Mouse (Mus musculus) midbrain, embryonic 11.5 days (tissue): ENCODE measurements around the gene Wdr92. TPM values are rescaled to one million over a fixed set of nuclear protein-coding genes. Genes with fewer than 3 reads are reported as not detected.

Experiments
- ATAC-seq: fragments of 200-750 bp; cut with Nextera tagmentation; 2 replicates; pipeline ENCODE4 v1.8.0; 2017; ENCODE audit warnings: moderate TSS enrichment, moderate library complexity; ENCODE audit not compliant: low FRiP score
- DNase-seq: peaks from one replicate; pipeline ENCODE4 v3.0.0; 2015; ENCODE audit warnings: low spot score; ENCODE audit errors: missing footprints
- H3K27ac ChIP-seq: fragments of 300-500 bp; sonication (generic); 2 replicates; pipeline ENCODE4 v1.5.1; 2014; ENCODE audit warnings: low read depth, low read length
- H3K27me3 ChIP-seq: fragments of 300-500 bp; sonication (generic); 2 replicates; pipeline ENCODE4 v1.6.1; 2014; ENCODE audit warnings: mild to moderate bottlenecking, low read length, moderate library complexity, mixed read lengths; ENCODE audit not compliant: control insufficient read depth, insufficient read depth
- H3K36me3 ChIP-seq: fragments of 300-500 bp; sonication (generic); 2 replicates; pipeline ENCODE4 v1.6.1; 2014; ENCODE audit warnings: mild to moderate bottlenecking, low read length, moderate library complexity, mixed read lengths; ENCODE audit not compliant: control insufficient read depth, insufficient read depth
- H3K4me1 ChIP-seq: fragments of 300-500 bp; sonication (generic); 2 replicates; pipeline ENCODE4 v1.6.1; 2014; ENCODE audit warnings: low read length; ENCODE audit not compliant: control insufficient read depth, insufficient read depth
- H3K4me2 ChIP-seq: fragments of 300-500 bp; sonication (generic); 2 replicates; pipeline ENCODE4 v1.6.1; 2014; ENCODE audit warnings: mild to moderate bottlenecking, moderate library complexity
- H3K4me3 ChIP-seq: fragments of 300-500 bp; sonication (generic); 2 replicates; pipeline ENCODE4 v1.5.1; 2014; ENCODE audit warnings: low read depth, low read length
- H3K9ac ChIP-seq: fragments of 300-500 bp; sonication (generic); 2 replicates; pipeline ENCODE4 v1.6.1; 2014; ENCODE audit warnings: low read length
- H3K9me3 ChIP-seq: fragments of 300-500 bp; sonication (generic); 2 replicates; pipeline ENCODE4 v1.6.1; 2016; ENCODE audit warnings: low read length; ENCODE audit not compliant: control insufficient read depth
- WGBS: fragments of 180-500 bp; shearing (Covaris S2); extraction: QIAGEN DNeasy Blood & Tissue Kit; methylation state at CpG from one replicate; pipeline ENCODE4 v1.1.7; 2014; 5-methylcytosine and 5-hydroxymethylcytosine counted together
- polyA plus RNA-seq: library from polyadenylated mRNA; unstranded; fragments of >200 nt; fragmentation: Nextera tagmentation; extraction: Ambion mirVana; gene quantifications from 2 replicates; pipeline ENCODE4 v1.2.1, GENCODE M21; 2014

The Wdr92 gene
- polyA plus RNA-seq, 1 experiment from 2014 or later = 33.0 TPM

DNA sequence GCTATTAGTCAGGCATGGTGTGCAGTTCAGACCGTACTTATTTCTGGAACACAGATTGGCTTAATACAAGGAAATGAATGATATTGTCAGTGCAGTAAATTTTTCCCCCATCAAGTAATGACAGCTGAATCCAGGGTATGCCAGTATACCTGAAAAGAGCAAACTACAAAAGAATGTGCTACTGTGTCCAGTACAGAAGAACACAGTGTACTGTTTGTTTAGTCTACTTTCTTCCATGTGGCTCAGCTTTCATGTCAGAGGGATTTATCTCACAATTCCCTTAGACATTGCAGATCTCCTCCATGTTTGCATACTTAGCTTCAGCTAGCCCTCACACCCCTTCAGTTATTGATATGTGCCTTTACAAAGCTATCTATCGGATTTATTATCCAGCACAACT lies 12.6 kb upstream of the Wdr92 start:
- no peaks in the 10 kb centered on the region for H3K4me1 ChIP-seq
- no peak overlapping the region for H3K27ac ChIP-seq
- H3K4me2 ChIP-seq = no peak overlapping the region
- 97% methylated on average over 2 of the region's 2 CpGs for WGBS
- H3K27me3 ChIP-seq = no peaks in the 10 kb centered on the region
- no peak for DNase-seq
- no peak for ATAC-seq
- H3K9me3 ChIP-seq = no peaks in the 10 kb centered on the region
- no peaks in the 10 kb centered on the region for H3K36me3 ChIP-seq
- H3K4me3 ChIP-seq = no peak overlapping the region
- H3K9ac ChIP-seq = no peak overlapping the region

DNA sequence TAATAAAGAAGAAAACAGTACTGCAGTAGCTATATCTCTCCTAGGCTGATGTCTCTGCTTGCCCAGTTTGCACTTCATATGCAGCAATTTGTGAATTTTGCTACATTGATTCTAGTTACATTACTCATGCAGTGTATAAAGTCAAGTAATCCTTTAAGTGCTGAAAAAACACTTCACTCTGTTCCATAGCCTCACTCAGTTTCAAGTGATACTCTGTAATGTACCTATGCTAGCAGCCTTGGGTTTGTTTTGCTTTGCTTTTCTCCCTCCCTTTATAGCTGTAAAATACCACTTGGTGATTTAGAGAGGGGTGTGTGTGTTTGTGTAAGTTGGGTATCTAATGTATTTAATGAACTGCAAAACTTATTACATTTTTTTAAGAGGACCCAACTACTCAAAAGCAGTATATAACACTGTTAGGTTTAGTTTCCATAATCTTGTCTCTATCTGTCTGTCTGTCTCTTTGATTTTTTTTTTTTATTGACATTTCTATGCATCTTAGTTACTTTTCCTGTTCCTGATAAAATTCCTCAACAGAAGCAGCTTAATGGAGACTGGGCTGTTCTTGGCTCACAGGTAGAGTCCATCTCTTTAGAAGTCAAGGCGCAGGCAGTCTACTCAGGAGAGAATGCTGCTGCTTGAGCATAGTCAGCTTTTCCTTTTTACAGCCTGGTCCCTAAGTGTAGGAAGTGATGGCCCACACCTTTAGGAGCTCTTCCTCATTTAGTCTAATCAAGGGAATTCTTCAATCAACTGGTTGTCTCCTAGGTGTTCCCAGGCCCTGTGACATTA lies 10.8 kb upstream of the Wdr92 start:
- Histone ChIP-seq H3K27me3 (no peaks in the 10 kb centered on the region), H3K9me3 (no peaks in the 10 kb centered on the region), H3K4me3 (no peak overlapping the region), H3K4me1 (no peaks in the 10 kb centered on the region), H3K27ac (no peak overlapping the region), H3K36me3 (no peaks in the 10 kb centered on the region), H3K4me2 (no peak overlapping the region), H3K9ac (no peak overlapping the region)
- no peak for DNase-seq
- no peak for ATAC-seq
- WGBS = 100% methylated on average over 1 of the region's 1 CpGs

DNA sequence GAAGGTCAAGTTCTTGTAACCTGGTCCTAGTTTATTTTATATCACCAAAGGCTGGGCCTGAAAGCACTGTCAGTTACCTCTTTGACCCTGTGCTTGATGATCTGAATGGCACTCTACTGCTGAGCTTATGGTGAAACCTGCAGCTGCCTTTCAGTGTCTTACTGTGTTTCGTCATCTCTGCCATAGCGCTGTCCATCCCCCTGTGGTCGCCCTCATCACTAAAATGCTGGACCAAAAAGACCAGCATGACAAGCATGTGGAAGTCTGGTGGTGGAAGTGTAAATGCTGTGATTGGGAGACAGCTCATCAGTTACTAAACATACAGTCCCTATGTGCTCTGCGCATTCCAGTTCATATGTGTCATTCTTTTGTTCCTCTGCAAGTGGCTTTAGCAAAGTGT lies 9.6 kb upstream of the Wdr92 start:
- no peak overlapping the region for H3K27ac ChIP-seq
- H3K4me1 ChIP-seq = no peaks in the 10 kb centered on the region
- H3K36me3 ChIP-seq = no peaks in the 10 kb centered on the region
- no peak overlapping the region for H3K4me3 ChIP-seq
- WGBS = 93% methylated on average over 4 of the region's 4 CpGs
- ATAC-seq (no peak), DNase-seq (no peak)
- no peaks in the 10 kb centered on the region for H3K27me3 ChIP-seq
- H3K4me2 ChIP-seq = no peak overlapping the region
- no peaks in the 10 kb centered on the region for H3K9me3 ChIP-seq
- no peak overlapping the region for H3K9ac ChIP-seq

DNA sequence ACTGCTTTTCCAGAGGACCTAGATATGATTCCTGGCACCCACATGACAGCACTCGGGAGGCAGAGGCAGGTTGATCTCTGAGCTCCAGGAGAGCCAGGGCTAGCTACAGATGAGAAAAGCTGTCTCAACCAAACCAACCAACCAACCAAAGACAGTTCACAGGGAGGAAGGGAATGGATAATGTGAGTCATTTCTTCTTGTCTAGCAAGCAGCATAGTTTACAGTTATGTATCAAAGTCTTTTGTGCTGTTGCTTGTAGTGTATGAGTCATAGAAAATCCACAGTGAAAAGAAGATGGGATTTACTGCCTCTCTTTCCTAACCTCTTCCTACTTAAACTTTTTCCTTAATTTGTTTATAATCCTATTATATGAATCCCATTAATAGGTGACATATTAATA lies 5.3 kb upstream of the Wdr92 start:
- H3K27me3 ChIP-seq = no peaks in the 10 kb centered on the region
- 93% methylated on average over 1 of the region's 1 CpGs for WGBS
- ATAC-seq = no peak

DNA sequence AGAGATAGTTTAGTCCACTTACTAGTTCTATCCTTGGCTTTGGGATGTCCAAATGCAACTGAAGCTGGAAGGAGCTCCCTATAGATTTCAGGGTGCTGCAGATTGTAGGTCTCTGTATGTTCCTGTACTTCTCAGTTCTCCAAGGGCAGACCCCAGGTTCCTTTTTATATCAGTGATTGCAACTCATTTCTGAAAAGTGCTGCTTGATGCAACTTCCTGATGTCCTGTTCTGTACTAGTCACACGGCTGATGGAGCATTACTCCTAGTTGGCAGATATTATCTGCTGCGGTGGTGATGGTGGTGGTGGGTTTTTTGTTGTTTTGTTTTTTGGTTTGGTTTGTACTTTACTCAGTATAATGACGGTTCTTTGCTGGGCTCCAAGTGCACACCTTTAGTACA lies 1.2 kb upstream of the Wdr92 start:
- DNase-seq (no peak), ATAC-seq (no peak)
- Histone ChIP-seq H3K27ac (no peak overlapping the region), H3K9ac (no peak overlapping the region), H3K9me3 (no peaks in the 10 kb centered on the region), H3K36me3 (no peaks in the 10 kb centered on the region), H3K4me2 (no peak overlapping the region), H3K27me3 (no peaks in the 10 kb centered on the region), H3K4me1 (no peaks in the 10 kb centered on the region), H3K4me3 (no peak overlapping the region)
- WGBS = 90% methylated on average over 3 of the region's 3 CpGs

More for the DNA sequence above, 5.3 kb upstream of the Wdr92 start:
- H3K9me3 ChIP-seq = no peaks in the 10 kb centered on the region
- DNase-seq = no peak
- H3K27ac ChIP-seq = no peak overlapping the region
- no peak overlapping the region for H3K4me3 ChIP-seq
- H3K36me3 ChIP-seq = no peaks in the 10 kb centered on the region
- H3K9ac ChIP-seq = no peak overlapping the region
- no peaks in the 10 kb centered on the region for H3K4me1 ChIP-seq
- H3K4me2 ChIP-seq = no peak overlapping the region

DNA sequence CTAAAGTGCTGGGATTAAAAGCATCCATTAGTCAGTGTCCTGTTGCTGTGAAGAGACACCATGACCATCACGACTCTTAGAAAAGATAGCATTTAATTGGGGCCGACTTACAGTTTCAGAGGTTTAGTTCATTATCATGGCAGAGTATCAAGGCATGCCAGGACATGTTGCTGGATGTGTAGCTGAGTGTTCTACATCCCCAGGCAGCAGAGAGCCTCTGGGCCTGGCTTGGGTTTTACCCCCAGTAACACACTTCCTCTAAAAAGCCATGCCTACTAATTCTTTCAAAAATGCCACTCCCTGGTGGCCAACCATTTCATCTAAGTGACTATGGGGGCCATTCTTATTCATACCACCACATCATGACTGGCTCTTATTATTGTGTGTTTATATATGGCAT lies 1.3 kb downstream of the Wdr92 start:
- no peak for DNase-seq
- Histone ChIP-seq H3K4me3 (no peak overlapping the region), H3K4me2 (no peak overlapping the region), H3K36me3 (no peaks in the 10 kb centered on the region), H3K27me3 (no peaks in the 10 kb centered on the region), H3K9me3 (no peaks in the 10 kb centered on the region), H3K27ac (no peak overlapping the region), H3K4me1 (no peaks in the 10 kb centered on the region), H3K9ac (no peak overlapping the region)
- WGBS = 90% methylated on average over 2 of the region's 2 CpGs
- no peak for ATAC-seq

DNA sequence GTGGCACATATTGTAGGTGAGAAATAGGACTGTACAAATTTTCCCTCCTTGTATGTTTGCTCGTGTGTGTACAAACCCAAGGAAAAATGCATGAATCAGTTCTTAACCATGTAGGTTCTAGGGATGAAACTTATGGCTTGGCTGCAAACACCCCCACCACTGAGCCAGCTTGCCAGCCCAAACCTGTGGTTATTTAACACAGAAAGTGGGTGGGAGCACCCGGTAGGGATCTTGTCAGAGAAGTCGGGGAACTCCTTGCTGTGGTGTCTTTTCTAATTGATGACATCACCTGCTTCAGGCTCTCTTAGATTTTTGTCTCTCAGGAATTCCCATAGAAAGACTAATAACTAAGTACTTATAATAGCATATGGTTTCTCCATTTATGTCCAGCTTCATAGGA lies 5.7 kb downstream of the Wdr92 start:
- Histone ChIP-seq H3K4me3 (no peak overlapping the region), H3K27ac (no peak overlapping the region), H3K27me3 (no peaks in the 10 kb centered on the region), H3K9me3 (no peaks in the 10 kb centered on the region), H3K4me1 (peaks cover 4% of the 10 kb centered on the region; the same call in 1 of the 2 replicates), H3K4me2 (no peak overlapping the region), H3K36me3 (no peaks in the 10 kb centered on the region), H3K9ac (no peak overlapping the region)
- DNase-seq = no peak
- ATAC-seq = no peak
- 88% methylated on average over 3 of the region's 3 CpGs for WGBS

DNA sequence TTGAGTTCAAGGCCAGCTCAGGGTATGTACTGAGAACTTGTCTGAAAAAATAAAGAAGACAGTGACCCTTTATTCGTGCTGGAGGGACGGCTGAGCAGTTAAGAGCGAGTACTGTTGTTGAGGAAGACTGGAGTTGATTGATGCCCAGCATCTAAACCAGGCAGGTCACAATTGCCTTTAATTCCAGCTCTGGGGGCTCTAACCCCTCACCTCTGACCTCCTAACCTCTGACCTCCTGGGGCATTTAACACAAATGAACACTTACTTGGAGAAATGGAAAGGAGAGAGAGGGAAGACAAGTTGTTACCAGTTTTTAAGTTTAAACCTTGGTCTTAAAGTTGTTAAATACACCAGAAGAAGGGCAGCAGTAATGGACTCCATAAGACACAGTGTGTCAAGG lies 6.9 kb downstream of the Wdr92 start:
- ATAC-seq (0 out of 2 replicates have a peak, but pooled peaks have one; percentile 2), DNase-seq (no peak)
- Histone ChIP-seq H3K9me3 (no peaks in the 10 kb centered on the region), H3K4me1 (peaks cover 4% of the 10 kb centered on the region; the same call in 1 of the 2 replicates), H3K4me2 (no peak overlapping the region), H3K4me3 (no peak overlapping the region), H3K9ac (no peak overlapping the region), H3K27ac (no peak overlapping the region), H3K27me3 (no peaks in the 10 kb centered on the region), H3K36me3 (no peaks in the 10 kb centered on the region)
- WGBS = 49% methylated on average over 3 of the region's 3 CpGs

DNA sequence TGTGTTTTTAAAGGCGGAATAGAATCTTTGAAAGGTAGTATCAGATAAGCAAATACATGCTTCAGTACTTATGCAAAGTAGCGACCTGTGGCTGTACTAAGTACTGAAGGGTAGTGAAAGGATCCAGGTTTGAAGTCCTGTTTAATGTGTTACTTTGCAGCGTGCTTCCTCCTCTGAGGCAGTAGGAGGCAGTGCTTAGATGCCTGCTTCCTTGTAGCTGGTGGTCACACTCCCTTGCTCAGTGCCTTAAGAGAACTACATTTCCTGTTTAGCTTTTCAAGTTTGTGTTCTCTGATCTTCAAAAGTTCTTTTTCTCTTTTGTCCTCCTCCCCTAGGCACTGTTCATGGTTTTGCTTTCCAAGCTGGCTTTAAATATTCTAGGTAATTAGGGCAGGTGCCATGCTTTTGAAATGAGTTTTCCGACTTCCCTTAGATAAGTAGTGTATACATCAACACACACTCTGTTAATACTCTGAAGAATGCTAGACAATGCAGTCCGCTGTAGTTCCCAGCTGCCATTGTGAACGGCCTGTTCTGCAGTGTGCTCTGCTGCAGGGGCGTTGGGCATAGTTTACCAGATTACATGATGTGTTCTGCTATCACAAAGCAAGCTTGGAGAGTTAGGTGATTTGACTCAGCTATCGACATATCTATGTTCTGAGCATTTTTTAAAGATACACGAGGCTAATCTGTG lies 10.4 kb downstream of the Wdr92 start:
- Histone ChIP-seq H3K36me3 (no peaks in the 10 kb centered on the region; the same call in 1 of the 2 replicates), H3K27ac (no peak overlapping the region), H3K4me1 (peaks cover 4% of the 10 kb centered on the region; the same call in 1 of the 2 replicates), H3K27me3 (no peaks in the 10 kb centered on the region), H3K4me2 (no peak overlapping the region), H3K9me3 (no peaks in the 10 kb centered on the region), H3K9ac (no peak overlapping the region), H3K4me3 (no peak overlapping the region)
- ATAC-seq (peak; percentile 76), DNase-seq (no peak)
- WGBS = 57% methylated on average over 9 of the region's 9 CpGs
